Mouse (Mus musculus) myocyte (in vitro differentiated cells): Measurements from ENCODE around the gene BC048403. TPM values are rescaled to one million over a fixed set of nuclear protein-coding genes. Genes with fewer than 3 reads are reported as not detected.

ENCODE experiments used
- H3K27me3 ChIP-seq: one replicate; pipeline ENCODE4 v1.6.1; 2011; ENCODE audit not compliant: control insufficient read depth, insufficient read depth, insufficient read length
- H3K36me3 ChIP-seq: one replicate; pipeline ENCODE4 v1.6.1; 2011; ENCODE audit not compliant: control insufficient read depth, insufficient read depth
- H3K4me2 ChIP-seq: one replicate; pipeline ENCODE4 v1.6.1; 2011; ENCODE audit warnings: low read depth, control low read depth
- H3K4me3 ChIP-seq: one replicate; pipeline ENCODE4 v1.5.1; 2011; ENCODE audit warnings: mild to moderate bottlenecking, control low read depth, moderate library complexity
- H3K79me2 ChIP-seq: one replicate; pipeline ENCODE4 v1.6.1; 2011; ENCODE audit not compliant: control insufficient read depth, insufficient read depth
- H3ac ChIP-seq: one replicate; pipeline ENCODE4 v1.6.1; 2011; ENCODE audit not compliant: control insufficient read depth, insufficient read length
- CEBPB ChIP-seq: IDR thresholded peaks from 2 replicates; pipeline ENCODE4 v1.6.1; 2011; ENCODE audit warnings: mild to moderate bottlenecking, moderate library complexity; ENCODE audit not compliant: poor library complexity, insufficient read depth, severe bottlenecking
- E2F4 ChIP-seq: IDR thresholded peaks from one replicate; pipeline ENCODE4 v1.6.1; 2011; ENCODE audit warnings: mild to moderate bottlenecking, control low read depth, moderate library complexity; ENCODE audit not compliant: insufficient read depth
- MAX ChIP-seq: IDR thresholded peaks from one replicate; pipeline ENCODE4 v1.6.1; 2011; ENCODE audit warnings: low read depth, mild to moderate bottlenecking, control low read depth
- MYOD1 ChIP-seq, 3 experiments: IDR thresholded peaks; one replicate each; pipeline ENCODE4 v1.6.1; 2011; ENCODE audit warnings: control low read depth in 2 of 3, low read depth in 2 of 3, mild to moderate bottlenecking in 2 of 3, moderate library complexity in 1 of 3; ENCODE audit not compliant: insufficient read length in 2 of 3, control insufficient read depth in 1 of 3
- MYOG ChIP-seq, 3 experiments: IDR thresholded peaks; one replicate each; pipeline ENCODE4 v1.6.1; 2011; ENCODE audit warnings: control low read depth in 2 of 3, low read depth in 2 of 3, mild to moderate bottlenecking in 2 of 3; ENCODE audit not compliant: insufficient read length in 2 of 3, control insufficient read depth in 1 of 3, insufficient read depth in 1 of 3
- POLR2A ChIP-seq: IDR thresholded peaks from one replicate; pipeline ENCODE4 v1.6.1; 2011; ENCODE audit warnings: low read depth, mild to moderate bottlenecking, control low read depth, moderate library complexity; ENCODE audit not compliant: insufficient read length
- POLR2AphosphoS2 ChIP-seq: IDR thresholded peaks from one replicate; pipeline ENCODE4 v1.6.1; 2011; ENCODE audit warnings: low read depth, control low read depth; ENCODE audit not compliant: insufficient read length
- REST ChIP-seq: IDR thresholded peaks from one replicate; pipeline ENCODE4 v1.6.1; 2011; ENCODE audit warnings: mild to moderate bottlenecking, control low read depth, moderate library complexity; ENCODE audit not compliant: insufficient read depth, insufficient read length
- SRF ChIP-seq: IDR thresholded peaks from one replicate; pipeline ENCODE4 v1.6.1; 2011; ENCODE audit warnings: low read depth; ENCODE audit not compliant: control insufficient read depth, insufficient read length
- TCF12 ChIP-seq: IDR thresholded peaks from one replicate; pipeline ENCODE4 v1.6.1; 2011; ENCODE audit warnings: mild to moderate bottlenecking, control low read depth; ENCODE audit not compliant: poor library complexity, insufficient read depth, severe bottlenecking
- TCF3 ChIP-seq: IDR thresholded peaks from one replicate; pipeline ENCODE4 v1.6.1; 2011; ENCODE audit warnings: low read depth, control low read depth; ENCODE audit not compliant: insufficient read length
- USF1 ChIP-seq: IDR thresholded peaks from one replicate; pipeline ENCODE4 v1.6.1; 2011; ENCODE audit warnings: low read depth, mild to moderate bottlenecking, control low read depth, moderate library complexity
- polyA plus RNA-seq: library from polyadenylated mRNA; unstranded; fragments of >200 nt; fragmentation: generic; extraction: Trizol; gene quantifications from one replicate; pipeline ENCODE4 v1.2.1, GENCODE M21; 2012; ENCODE audit warnings: missing spikeins

The BC048403 gene
- polyA plus RNA-seq, 1 experiment: 2.8 TPM

DNA sequence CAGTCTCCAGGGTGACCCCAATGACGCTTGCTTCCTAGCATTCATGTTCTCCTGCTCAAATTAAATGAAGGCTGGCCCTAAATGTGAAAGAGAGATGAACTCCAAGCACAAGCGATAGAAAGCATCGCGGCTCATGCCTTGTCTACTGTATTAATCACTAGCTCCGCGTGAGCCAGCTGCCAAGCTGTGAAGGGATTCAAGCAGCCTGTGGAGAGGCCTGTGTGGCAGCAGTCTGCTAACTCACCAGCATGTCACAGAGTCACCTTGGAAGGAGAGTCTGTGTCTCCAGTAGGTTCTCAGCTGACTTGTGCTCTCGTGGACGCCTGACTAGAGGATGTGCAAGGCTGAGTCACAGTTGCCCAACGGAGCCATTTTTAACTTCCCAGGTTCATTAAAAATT is 7.2 kb upstream of the BC048403 start:
- no peak for TF ChIP-seq MAX
- no peak for TF ChIP-seq SRF
- no peak for TF ChIP-seq MYOG (IDR thresholded peaks at IDR 0.05; ENCODE audit: control insufficient read depth in 1 of 3, insufficient read depth in 1 of 3, insufficient read length in 2 of 3, low read depth in 2 of 3)
- no peak for TF ChIP-seq E2F4
- no peak for TF ChIP-seq POLR2A
- TF ChIP-seq MYOD1 (IDR thresholded peaks at IDR 0.05; ENCODE audit: control insufficient read depth in 1 of 3, insufficient read length in 2 of 3, low read depth in 2 of 3): no peak
- TF ChIP-seq REST: no peak
- TF ChIP-seq TCF12: no peak
- Histone ChIP-seq H3K27me3 (no peaks in the 10 kb centered on the region), H3K4me2 (no peak overlapping the region), H3K36me3 (no peaks in the 10 kb centered on the region), H3ac (no peak overlapping the region), H3K4me3 (no peak overlapping the region), H3K79me2 (no peaks in the 10 kb centered on the region)

- H3ac ChIP-seq: no peak overlapping the region
- H3K27me3 ChIP-seq: no peaks in the 10 kb centered on the region
- H3K36me3 ChIP-seq: no peaks in the 10 kb centered on the region
- H3K4me3 ChIP-seq: no peak overlapping the region
- H3K79me2 ChIP-seq: peaks cover 4% of the 10 kb centered on the region
- H3K4me2 ChIP-seq: no peak overlapping the region
- TF ChIP-seq REST (no peak), MYOD1 (IDR thresholded peaks at IDR 0.05; ENCODE audit: control insufficient read depth in 1 of 3, insufficient read length in 2 of 3, low read depth in 2 of 3) (no peak), MYOG (IDR thresholded peaks at IDR 0.05; ENCODE audit: control insufficient read depth in 1 of 3, insufficient read depth in 1 of 3, insufficient read length in 2 of 3, low read depth in 2 of 3) (no peak), SRF (no peak), CEBPB (no peak), MAX (no peak), POLR2A (no peak), E2F4 (no peak), TCF12 (no peak), USF1 (no peak)
These were observed 2.5 kb upstream of the BC048403 start for GRCm38 (mm10) chr10:121737256-121737655.

DNA sequence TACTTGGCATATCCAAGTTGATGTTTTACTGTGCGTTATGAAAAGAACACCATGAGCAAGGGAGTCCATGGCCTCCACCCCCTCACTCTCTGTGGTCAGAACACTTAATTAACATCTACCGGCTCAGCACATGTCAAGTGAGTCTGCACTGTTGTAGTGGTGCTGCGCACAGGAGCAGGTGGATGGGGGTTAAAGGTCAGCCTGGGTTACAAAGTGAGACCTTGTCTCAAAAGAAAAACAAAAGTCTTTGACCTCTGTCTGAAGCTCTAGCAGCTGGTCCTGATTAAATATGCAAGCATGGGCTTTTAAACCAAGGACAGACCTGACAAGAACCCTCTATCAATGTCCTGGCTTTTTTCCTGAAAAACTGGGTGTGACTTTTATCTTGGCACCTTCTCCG is 2.6 kb downstream of the BC048403 start:
- Histone ChIP-seq H3K79me2 (peaks cover 4% of the 10 kb centered on the region), H3K4me3 (no peak overlapping the region), H3K27me3 (no peaks in the 10 kb centered on the region), H3K36me3 (no peaks in the 10 kb centered on the region), H3K4me2 (no peak overlapping the region), H3ac (no peak overlapping the region)
- TF ChIP-seq USF1 (no peak), REST (no peak), MAX (no peak), SRF (no peak), MYOD1 (IDR thresholded peaks at IDR 0.05; ENCODE audit: control insufficient read depth in 1 of 3, insufficient read length in 2 of 3, low read depth in 2 of 3) (no peak), POLR2A (no peak), MYOG (IDR thresholded peaks at IDR 0.05; ENCODE audit: control insufficient read depth in 1 of 3, insufficient read depth in 1 of 3, insufficient read length in 2 of 3, low read depth in 2 of 3) (no peak), TCF12 (no peak)

DNA sequence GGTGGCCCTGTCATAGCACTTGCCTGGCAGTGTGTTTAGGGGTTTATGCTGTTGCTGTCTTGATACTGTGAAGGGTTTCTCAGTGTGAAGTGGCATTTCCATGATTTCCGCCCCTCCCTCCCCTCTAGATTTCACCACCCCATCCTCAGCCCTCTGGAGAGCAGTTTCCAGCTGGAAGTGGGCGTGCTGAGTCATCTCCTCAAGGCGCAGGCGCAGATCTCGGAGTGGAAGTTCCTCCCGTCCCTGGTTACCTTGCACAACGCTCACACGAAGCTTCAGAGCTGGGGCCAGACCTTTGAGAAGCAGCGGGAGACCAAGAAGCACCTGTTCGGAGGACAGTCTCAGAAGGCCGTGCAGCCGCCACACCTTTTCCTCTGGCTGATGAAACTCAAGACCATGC is 10.4 kb downstream of the BC048403 start:
- TF ChIP-seq MYOD1 (IDR thresholded peaks at IDR 0.05; ENCODE audit: control insufficient read depth in 1 of 3, insufficient read length in 2 of 3, low read depth in 2 of 3) (no peak), CEBPB (no peak), MAX (no peak), TCF3 (no peak), POLR2A (no peak)
- no peaks in the 10 kb centered on the region for H3K36me3 ChIP-seq
- no peak overlapping the region for H3ac ChIP-seq
- H3K27me3 ChIP-seq: no peaks in the 10 kb centered on the region
- no peak overlapping the region for H3K4me2 ChIP-seq
- no peaks in the 10 kb centered on the region for H3K79me2 ChIP-seq
- no peak overlapping the region for H3K4me3 ChIP-seq

DNA sequence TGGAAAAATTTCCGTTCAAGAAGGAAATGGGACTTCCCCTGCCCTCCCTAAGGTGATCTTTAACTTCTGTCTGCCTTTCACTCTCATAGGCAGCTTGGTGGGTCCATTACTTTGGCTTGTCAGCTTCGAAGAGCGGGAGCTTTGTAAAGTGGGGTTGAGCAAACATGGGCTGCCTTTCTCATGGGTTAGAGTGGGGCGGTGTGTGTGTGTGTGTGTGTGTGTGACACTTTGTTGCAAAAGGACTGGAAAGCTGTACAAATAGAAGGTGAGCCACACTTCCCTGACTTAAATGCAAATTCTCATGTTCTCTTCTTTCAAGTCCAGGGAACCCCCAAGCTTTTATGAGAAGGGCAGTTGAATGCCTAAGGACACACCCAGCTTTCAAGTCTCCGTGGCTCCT is 14.5 kb downstream of the BC048403 start:
- H3K36me3 ChIP-seq: no peaks in the 10 kb centered on the region
- no peaks in the 10 kb centered on the region for H3K27me3 ChIP-seq
- H3K4me3 ChIP-seq: no peak overlapping the region
- no peak for TF ChIP-seq SRF
- TF ChIP-seq E2F4: no peak
- no peak for TF ChIP-seq MAX
- TF ChIP-seq TCF12: no peak
- TF ChIP-seq POLR2A: no peak
- no peak for TF ChIP-seq POLR2AphosphoS2
- TF ChIP-seq USF1: no peak
- TF ChIP-seq MYOD1 (IDR thresholded peaks at IDR 0.05; ENCODE audit: control insufficient read depth in 1 of 3, insufficient read length in 2 of 3, low read depth in 2 of 3): no peak
- no peak for TF ChIP-seq REST
- TF ChIP-seq CEBPB: no peak
- TF ChIP-seq MYOG (IDR thresholded peaks at IDR 0.05; ENCODE audit: control insufficient read depth in 1 of 3, insufficient read depth in 1 of 3, insufficient read length in 2 of 3, low read depth in 2 of 3): no peak
- no peak for TF ChIP-seq TCF3
- H3ac ChIP-seq: no peak overlapping the region
- no peak overlapping the region for H3K4me2 ChIP-seq
- H3K79me2 ChIP-seq: no peaks in the 10 kb centered on the region
